Mouse (Mus musculus) hindbrain, embryonic 12.5 days (tissue): Measurements from ENCODE around the gene Rgs9bp. TPM values are rescaled to one million over a fixed set of nuclear protein-coding genes. Genes with fewer than 3 reads are reported as not detected.
A peak's percentile ranks its signal among the peaks of the same experiment; 100 is the strongest.
"Not testable (repeated sequence)": the region's sequence is repeated elsewhere in the genome, so short reads cannot be mapped to it uniquely, and the experiment has no call there.

Experiments used
- ATAC-seq: fragments of 200-750 bp; cut with Nextera tagmentation; 2 replicates; pipeline ENCODE4 v1.8.0; 2017; ENCODE audit warnings: moderate TSS enrichment; ENCODE audit not compliant: low FRiP score
- H3K27ac ChIP-seq: fragments of 300-500 bp; sonication (generic); 2 replicates; pipeline ENCODE4 v1.5.1; 2016; ENCODE audit warnings: mild to moderate bottlenecking
- H3K27me3 ChIP-seq: fragments of 300-500 bp; sonication (generic); 2 replicates; pipeline ENCODE4 v1.6.1; 2016; ENCODE audit warnings: mild to moderate bottlenecking
- H3K36me3 ChIP-seq: fragments of 300-500 bp; sonication (generic); 2 replicates; pipeline ENCODE4 v1.6.1; 2016; ENCODE audit warnings: mild to moderate bottlenecking
- H3K4me1 ChIP-seq: fragments of 300-500 bp; sonication (generic); 2 replicates; pipeline ENCODE4 v1.6.1; 2016
- H3K4me2 ChIP-seq: fragments of 300-500 bp; sonication (generic); replicated peaks from 2 replicates; pipeline ENCODE4 v1.6.1; 2016; ENCODE audit warnings: mild to moderate bottlenecking
- H3K4me3 ChIP-seq: fragments of 300-500 bp; sonication (generic); 2 replicates; pipeline ENCODE4 v1.5.1; 2016; ENCODE audit warnings: mild to moderate bottlenecking
- H3K9ac ChIP-seq: fragments of 300-500 bp; sonication (generic); 2 replicates; pipeline ENCODE4 v1.6.1; 2016; ENCODE audit warnings: mild to moderate bottlenecking, moderate library complexity
- H3K9me3 ChIP-seq: fragments of 300-500 bp; sonication (generic); replicated peaks from 2 replicates; pipeline ENCODE4 v1.6.1; 2016; ENCODE audit warnings: mild to moderate bottlenecking
- WGBS: fragments of 180-500 bp; shearing (Covaris S2); methylation state at CpG from one replicate; pipeline ENCODE4 v1.1.7; 2016; 5-methylcytosine and 5-hydroxymethylcytosine counted together
- polyA plus RNA-seq: library from polyadenylated mRNA; unstranded; fragments of >200 nt; fragmentation: Nextera tagmentation; extraction: Ambion mirVana; gene quantifications from 2 replicates; pipeline ENCODE4 v1.2.1, GENCODE M21; 2016

Rgs9bp gene
- polyA plus RNA-seq, 1 experiment from 2014 or later: 0.12 TPM

- not testable (repeated sequence) for H3K4me3 ChIP-seq, H3K36me3 ChIP-seq, H3K27me3 ChIP-seq
Observed at GRCm38 (mm10) chr7:35570883-35571282, 14.5 kb downstream of the Rgs9bp start.

GRCm38 (mm10) chr7:35569724-35570123 is 15.7 kb downstream of the Rgs9bp start:
- H3K27ac ChIP-seq, H3K4me1 ChIP-seq, H3K27me3 ChIP-seq, H3K9me3 ChIP-seq, ATAC-seq, H3K4me2 ChIP-seq, H3K36me3 ChIP-seq, H3K4me3 ChIP-seq, H3K9ac ChIP-seq: not testable (repeated sequence)
- WGBS: 83% methylated on average over 4 of the region's 4 CpGs

More at GRCm38 (mm10) chr7:35570883-35571282, 14.5 kb downstream of the Rgs9bp start:
- H3K27ac ChIP-seq, H3K9me3 ChIP-seq, H3K4me2 ChIP-seq, H3K9ac ChIP-seq, ATAC-seq, H3K4me1 ChIP-seq: not testable (repeated sequence)
- WGBS: 16% methylated on average over 6 of the region's 6 CpGs

- H3K4me3 ChIP-seq, H3K36me3 ChIP-seq, H3K9ac ChIP-seq, H3K27ac ChIP-seq, H3K4me1 ChIP-seq, ATAC-seq, H3K9me3 ChIP-seq, H3K4me2 ChIP-seq, H3K27me3 ChIP-seq: not testable (repeated sequence)
- 82% methylated on average over 13 of the region's 13 CpGs for WGBS
Observed at GRCm38 (mm10) chr7:35565965-35566364, 19.4 kb downstream of the Rgs9bp start.

DNA sequence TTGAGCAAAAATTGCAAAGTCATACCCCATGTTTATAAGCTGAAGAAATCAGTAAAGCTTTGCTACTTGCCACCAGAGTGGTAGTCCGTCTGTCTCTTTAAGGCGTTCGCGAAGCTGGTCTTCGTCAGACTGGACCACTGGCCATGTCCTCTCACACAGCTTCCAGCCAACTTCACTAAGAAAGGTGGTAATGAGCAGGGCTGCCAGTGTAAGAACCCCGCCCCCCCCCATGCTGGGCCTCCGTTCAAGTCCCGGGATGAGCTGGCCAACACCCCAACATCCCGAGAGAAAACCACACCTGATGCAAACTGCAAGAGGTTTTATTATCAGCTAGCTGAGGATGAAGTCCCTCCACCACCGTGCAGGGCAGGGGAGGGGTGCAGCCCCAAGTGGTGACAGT is 20.5 kb downstream of the Rgs9bp start:
- not testable (repeated sequence) for H3K9ac ChIP-seq, H3K4me1 ChIP-seq, H3K27ac ChIP-seq, H3K27me3 ChIP-seq, H3K36me3 ChIP-seq, H3K4me2 ChIP-seq, H3K4me3 ChIP-seq, H3K9me3 ChIP-seq, ATAC-seq
- WGBS: 90% methylated on average over 10 of the region's 10 CpGs

DNA sequence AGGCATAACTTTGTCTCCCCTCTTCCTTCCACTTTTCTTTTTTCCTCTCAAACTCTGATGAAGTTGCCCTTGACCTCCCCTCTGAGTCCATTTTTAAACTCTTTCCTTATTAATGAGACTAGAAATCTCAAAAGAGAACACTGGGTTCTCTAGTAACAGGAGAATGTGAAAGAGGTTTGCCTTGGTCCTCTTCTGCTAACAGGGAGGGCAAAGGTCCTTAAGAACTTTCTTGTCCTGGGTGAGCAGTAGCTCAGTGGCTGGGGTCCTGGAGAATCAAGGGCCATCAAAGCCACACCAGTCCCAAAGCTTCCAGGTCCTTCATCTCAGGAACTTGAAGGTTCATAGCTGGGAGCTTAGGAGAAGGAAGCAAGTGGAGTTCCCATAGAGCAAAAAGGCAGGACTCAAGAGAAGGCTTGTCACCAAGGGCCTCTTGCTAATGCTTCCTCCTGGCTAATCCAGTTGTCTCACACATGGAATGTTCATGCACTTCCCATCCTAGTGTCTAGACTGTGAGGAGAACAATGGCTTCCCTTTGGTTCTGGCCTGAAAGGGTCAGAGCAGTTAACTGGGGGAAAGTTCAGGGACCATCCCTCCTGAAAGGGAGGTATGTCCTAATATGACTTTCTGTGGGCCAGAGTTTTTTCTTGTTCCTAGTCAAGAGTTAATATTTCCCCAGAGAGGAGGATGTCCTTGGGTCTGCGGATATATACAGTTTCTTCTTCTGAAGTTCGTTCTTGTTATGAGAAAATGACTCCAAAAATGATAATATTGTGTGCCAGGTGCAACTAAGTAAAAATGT is 21.1 kb downstream of the Rgs9bp start:
- 91% methylated on average over 2 of the region's 2 CpGs for WGBS
- H3K4me2 ChIP-seq: no peak overlapping the region
- no peaks in the 10 kb centered on the region for H3K36me3 ChIP-seq

DNA sequence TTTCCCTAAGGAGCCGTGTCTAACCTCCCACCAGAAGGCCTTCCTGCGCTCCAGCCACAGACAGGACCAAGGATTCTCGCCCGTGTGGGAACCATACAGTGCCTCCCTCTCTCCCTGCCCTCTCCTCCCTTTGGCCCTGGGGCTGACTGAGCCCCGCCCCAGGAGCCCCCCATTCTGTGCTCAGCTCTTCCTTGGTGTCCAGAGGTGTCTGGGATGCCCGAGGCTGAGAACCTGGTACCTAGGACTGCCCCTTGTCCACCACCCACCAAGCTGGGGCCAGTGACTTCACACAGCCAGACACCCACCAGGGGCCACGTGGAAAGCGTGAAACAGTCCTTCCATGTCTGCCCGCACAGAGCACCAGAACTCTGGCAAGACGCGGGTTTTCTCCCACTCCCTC is 22.3 kb downstream of the Rgs9bp start:
- no peaks in the 10 kb centered on the region for H3K4me1 ChIP-seq
- 85% methylated on average over 11 of the region's 11 CpGs for WGBS
- no peak overlapping the region for H3K27ac ChIP-seq

More for the DNA sequence above, 21.1 kb downstream of the Rgs9bp start:
- Histone ChIP-seq H3K4me3 (no peak overlapping the region), H3K9ac (no peak overlapping the region), H3K4me1 (no peaks in the 10 kb centered on the region), H3K27me3 (no peaks in the 10 kb centered on the region), H3K9me3 (no peaks in the 10 kb centered on the region), H3K27ac (no peak overlapping the region)
- no peak for ATAC-seq

GRCm38 (mm10) chr7:35559838-35560237 is 25.5 kb downstream of the Rgs9bp start:
- Histone ChIP-seq H3K4me3 (no peak overlapping the region), H3K4me2 (no peak overlapping the region), H3K36me3 (no peaks in the 10 kb centered on the region), H3K27me3 (no peaks in the 10 kb centered on the region), H3K9ac (no peak overlapping the region), H3K9me3 (no peaks in the 10 kb centered on the region), H3K27ac (no peak overlapping the region), H3K4me1 (peaks cover 6% of the 10 kb centered on the region; the same call in 1 of the 2 replicates)
- 91% methylated on average over 3 of the region's 3 CpGs for WGBS
- ATAC-seq: no peak

More for the DNA sequence above, 22.3 kb downstream of the Rgs9bp start:
- no peaks in the 10 kb centered on the region for H3K9me3 ChIP-seq
- no peak for ATAC-seq
- H3K4me2 ChIP-seq: no peak overlapping the region
- no peak overlapping the region for H3K9ac ChIP-seq
- H3K4me3 ChIP-seq: no peak overlapping the region
- H3K27me3 ChIP-seq: no peaks in the 10 kb centered on the region
- no peaks in the 10 kb centered on the region for H3K36me3 ChIP-seq

DNA sequence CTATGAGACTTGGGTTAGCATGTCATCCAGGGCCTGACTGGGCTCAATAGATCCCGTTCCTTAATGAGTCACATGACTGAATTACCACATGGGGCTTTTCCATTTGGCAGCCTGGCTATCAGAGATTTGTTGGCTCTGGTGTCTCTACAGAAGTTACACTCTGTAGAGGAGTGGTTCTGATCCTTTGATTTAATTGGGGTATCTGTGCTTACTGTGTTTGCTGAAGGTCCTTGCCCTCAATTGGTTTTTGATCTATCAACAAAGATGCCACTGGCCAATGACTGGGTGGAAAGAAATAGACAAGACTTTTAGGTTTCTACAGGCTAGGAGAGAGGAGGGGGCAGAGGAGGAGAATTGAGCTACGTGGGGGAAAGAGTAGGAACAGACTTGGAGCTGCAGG is 26.7 kb downstream of the Rgs9bp start:
- no peak for ATAC-seq
- no peaks in the 10 kb centered on the region for H3K36me3 ChIP-seq
- 57% methylated on average over 2 of the region's 2 CpGs for WGBS

DNA sequence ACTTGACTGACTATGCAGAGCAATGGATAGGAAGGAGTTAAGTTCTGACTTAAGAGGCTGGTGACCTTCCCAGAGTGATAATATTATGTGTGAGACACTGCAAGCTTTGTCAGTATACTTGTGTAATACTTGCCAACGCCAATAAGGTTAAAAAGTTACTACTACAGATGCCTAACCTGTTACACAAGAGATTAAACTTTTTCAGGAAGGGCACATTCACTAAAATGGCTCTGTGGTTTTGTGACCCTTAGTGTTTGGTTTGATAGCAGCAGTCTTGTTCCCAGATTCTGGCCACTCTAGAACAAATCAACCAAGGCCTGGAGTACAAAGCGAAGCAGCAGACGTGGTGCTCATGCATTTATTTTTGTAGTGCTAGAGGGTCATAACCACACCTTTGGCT is 27.8 kb downstream of the Rgs9bp start:
- Histone ChIP-seq H3K27ac (no peak overlapping the region), H3K4me1 (peaks cover 12% of the 10 kb centered on the region), H3K4me3 (no peak overlapping the region), H3K4me2 (no peak overlapping the region), H3K36me3 (no peaks in the 10 kb centered on the region), H3K9ac (no peak overlapping the region), H3K9me3 (no peaks in the 10 kb centered on the region), H3K27me3 (no peaks in the 10 kb centered on the region)
- no peak for ATAC-seq
- WGBS: 80% methylated on average over 3 of the region's 3 CpGs

More for the DNA sequence above, 26.7 kb downstream of the Rgs9bp start:
- Histone ChIP-seq H3K4me2 (no peak overlapping the region), H3K27ac (no peak overlapping the region), H3K4me3 (no peak overlapping the region), H3K4me1 (peaks cover 12% of the 10 kb centered on the region), H3K9me3 (no peaks in the 10 kb centered on the region), H3K9ac (no peak overlapping the region), H3K27me3 (no peaks in the 10 kb centered on the region)

GRCm38 (mm10) chr7:35556905-35557304 is 28.5 kb downstream of the Rgs9bp start:
- Histone ChIP-seq H3K9ac (no peak overlapping the region), H3K27ac (no peak overlapping the region), H3K36me3 (no peaks in the 10 kb centered on the region), H3K4me3 (no peak overlapping the region), H3K4me2 (no peak overlapping the region), H3K27me3 (no peaks in the 10 kb centered on the region), H3K9me3 (no peaks in the 10 kb centered on the region), H3K4me1 (peaks cover 12% of the 10 kb centered on the region)
- WGBS: 90% methylated on average over 5 of the region's 5 CpGs
- no peak for ATAC-seq

DNA sequence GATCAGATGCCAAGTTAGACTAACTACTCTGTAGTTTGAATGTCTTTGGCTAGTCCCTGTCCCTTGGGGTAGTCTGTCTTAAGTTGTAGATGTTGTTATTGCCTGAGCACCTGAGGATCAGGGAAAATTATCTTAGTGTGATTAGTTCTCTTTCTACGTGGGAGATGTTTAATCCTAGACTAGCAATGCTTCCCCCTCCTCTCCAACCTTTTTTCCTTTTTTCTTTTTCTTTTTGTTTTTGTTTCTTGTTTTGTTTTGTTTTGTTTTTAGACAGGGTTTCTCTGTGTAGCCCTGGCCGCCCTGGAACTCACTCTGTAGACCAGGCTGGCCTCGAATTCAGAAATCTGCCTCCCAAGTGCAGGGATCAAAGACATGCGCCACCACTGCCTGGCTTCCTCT is 29.2 kb downstream of the Rgs9bp start, which contains the start of gene Nudt19:
Gene Nudt19, minus strand, starts transcription at position 100 of the 399 bp plus-strand sequence.
- Histone ChIP-seq H3K9ac (peak within 1 kb of the TSS; percentile 77), H3K27ac (peak within 1 kb of the TSS; percentile 91), H3K4me2 (peak within 1 kb of the TSS; percentile 92), H3K36me3 (0 out of 2 replicates have a peak, but pooled peaks cover 5% of the 10 kb centered on the region), H3K4me1 (peaks cover 12% of the 10 kb centered on the region), H3K9me3 (no peaks in the 10 kb centered on the region), H3K27me3 (no peaks in the 10 kb centered on the region), H3K4me3 (peak within 1 kb of the TSS; percentile 55)
- 81% methylated on average over 4 of the region's 4 CpGs for WGBS
- ATAC-seq: no peak

DNA sequence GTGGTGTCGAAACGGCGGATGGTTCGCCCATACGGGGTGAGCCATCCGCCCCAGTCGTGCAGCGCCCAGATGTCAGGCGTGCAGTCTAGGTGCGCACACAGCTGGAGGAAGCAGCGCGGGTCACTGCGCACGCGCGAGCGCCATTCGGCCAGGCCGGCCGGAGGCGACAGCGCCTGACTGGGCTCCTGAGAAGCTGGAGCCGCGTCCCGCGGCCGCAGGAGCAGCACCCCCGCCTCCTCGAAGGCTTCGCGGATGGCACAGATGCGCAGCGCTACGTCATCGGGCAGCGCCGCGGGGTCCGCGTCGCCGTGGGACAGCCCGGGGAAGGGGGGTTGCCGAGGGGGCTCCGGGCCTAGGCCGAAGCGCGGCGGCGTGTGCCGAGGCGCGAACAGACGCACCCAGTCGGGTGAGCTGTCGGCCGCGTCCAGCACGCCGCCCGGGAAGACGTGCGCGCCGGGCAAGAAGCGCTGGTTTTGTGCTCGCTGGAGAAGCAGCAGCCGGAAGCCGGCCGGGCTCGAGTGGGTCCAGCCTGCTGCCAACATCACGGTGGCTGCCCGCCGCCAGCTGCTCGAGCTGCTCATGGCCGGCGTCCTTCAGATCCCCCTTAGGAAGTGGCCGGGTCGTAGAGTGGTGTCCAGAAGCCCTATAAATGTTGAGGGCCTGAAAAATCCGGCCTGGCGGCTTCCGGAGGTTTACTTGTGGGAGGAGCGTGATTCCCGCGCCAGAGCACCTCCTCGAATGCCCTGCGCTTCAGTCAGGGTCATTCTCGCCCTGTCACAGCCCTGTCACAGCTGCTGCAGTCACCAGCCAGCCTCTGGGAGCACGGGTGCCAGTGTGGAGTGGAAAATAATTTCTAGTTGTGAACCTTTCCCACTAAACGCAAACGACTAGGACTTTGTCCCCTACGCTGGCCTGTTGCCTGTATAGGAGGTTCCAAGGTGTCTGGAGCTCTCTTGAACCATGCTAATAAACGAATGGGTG is 29.9 kb downstream of the Rgs9bp start:
- Histone ChIP-seq H3K27ac (peak overlapping the region; percentile 91), H3K9me3 (no peaks in the 10 kb centered on the region), H3K4me1 (peaks cover 12% of the 10 kb centered on the region), H3K4me3 (peak overlapping the region; percentile 55), H3K36me3 (peaks cover 10% of the 10 kb centered on the region), H3K27me3 (no peaks in the 10 kb centered on the region), H3K9ac (peak overlapping the region; percentile 77), H3K4me2 (peak overlapping the region; percentile 92)
- WGBS: under 1% methylated on average over 82 of the region's 93 CpGs
- ATAC-seq: peak; percentile 94
